Mouse (Mus musculus) spleen, adult 2 months (tissue): Measurements from ENCODE around the gene Dhcr24.

Experiments used
- CTCF ChIP-seq: fragments of 200-500 bp; IDR thresholded peaks from 2 replicates; pipeline ENCODE4 v1.5.1; 2011; ENCODE audit warnings: mild to moderate bottlenecking, inconsistent platforms; ENCODE audit not compliant: insufficient read depth, insufficient read length, insufficient replicate concordance; ENCODE audit errors: extremely low read depth
- POLR2A ChIP-seq: fragments of 200-500 bp; IDR thresholded peaks from 2 replicates; pipeline ENCODE4 v1.6.1; 2011; ENCODE audit warnings: low read depth, low read length, inconsistent platforms

DNA sequence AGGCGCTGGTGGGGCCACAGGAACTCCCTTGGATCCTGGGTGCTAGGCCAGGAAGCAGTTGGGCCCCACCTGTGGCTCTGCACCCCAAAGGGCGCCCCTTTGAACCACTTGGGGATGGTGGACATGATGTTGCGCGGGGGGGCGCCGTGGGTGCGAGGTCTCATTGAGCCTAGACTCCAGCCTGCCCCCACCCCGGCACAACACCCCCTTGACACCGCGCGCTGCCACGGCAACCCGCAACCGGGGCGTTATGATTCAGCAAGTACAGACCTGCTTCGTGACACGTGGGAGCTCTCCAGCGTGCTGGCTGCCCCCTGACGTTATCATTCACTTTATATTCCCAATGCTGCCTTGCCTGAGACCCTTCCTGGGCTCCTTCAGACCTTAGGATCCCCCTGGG lies 56.2 kb downstream of the Dhcr24 start, which contains the start of gene Lexm:
- TF ChIP-seq POLR2A, result no peak
- no peak for TF ChIP-seq CTCF
